Mouse (Mus musculus): ENCODE measurements around the gene Plpp7. TPM values are rescaled to one million over a fixed set of nuclear protein-coding genes. Genes with fewer than 3 reads are reported as not detected.

Plpp7 gene
- polyA plus RNA-seq, 1 experiment from 2014 or later, result 11.3 TPM

GRCm38 (mm10) chr2:32058241-32058640 lies 37.1 kb upstream of the Plpp7 start:
- H3K27me3 ChIP-seq (replicated peaks; ENCODE audit: control insufficient read depth, insufficient read depth, low read length), result no peaks in the 10 kb centered on the region
- no peak overlapping the region for H3K4me2 ChIP-seq (ENCODE audit: low read length)

GRCm38 (mm10) chr2:32058716-32059115 lies 36.6 kb upstream of the Plpp7 start:
- no peaks in the 10 kb centered on the region for H3K4me1 ChIP-seq (ENCODE audit: control insufficient read depth, insufficient read depth, low read length)
- no peak overlapping the region for H3K9ac ChIP-seq (ENCODE audit: low read length)
- H3K4me3 ChIP-seq (ENCODE audit: low read depth, low read length), result no peak overlapping the region
- no peak overlapping the region for H3K27ac ChIP-seq (ENCODE audit: low read depth, low read length)
- 47% methylated on average over 5 of the region's 5 CpGs for WGBS
- no peaks in the 10 kb centered on the region for H3K27me3 ChIP-seq (replicated peaks; ENCODE audit: control insufficient read depth, insufficient read depth, low read length)
- no peak for ATAC-seq
- no peak overlapping the region for H3K4me2 ChIP-seq (ENCODE audit: low read length)
- no peaks in the 10 kb centered on the region for H3K9me3 ChIP-seq (replicated peaks; ENCODE audit: control insufficient read depth, low read length)
- H3K36me3 ChIP-seq (ENCODE audit: control insufficient read depth, insufficient read depth, low read length), result 0 out of 2 replicates have a peak, but pooled peaks cover under 1% of the 10 kb centered on the region
- no peak for DNase-seq (ENCODE audit: low spot score)

More at GRCm38 (mm10) chr2:32058241-32058640, 37.1 kb upstream of the Plpp7 start:
- 0 out of 2 replicates have a peak, but pooled peaks cover 5% of the 10 kb centered on the region for H3K36me3 ChIP-seq (ENCODE audit: control insufficient read depth, insufficient read depth, low read length)
- no peaks in the 10 kb centered on the region for H3K4me1 ChIP-seq (ENCODE audit: control insufficient read depth, insufficient read depth, low read length)
- DNase-seq (ENCODE audit: low spot score), result no peak
- no peak overlapping the region for H3K4me3 ChIP-seq (ENCODE audit: low read depth, low read length)
- WGBS, result 64% methylated on average over 9 of the region's 9 CpGs
- no peak for ATAC-seq
- H3K9ac ChIP-seq (ENCODE audit: low read length), result no peak overlapping the region
- no peak overlapping the region for H3K27ac ChIP-seq (ENCODE audit: low read depth, low read length)
- no peaks in the 10 kb centered on the region for H3K9me3 ChIP-seq (replicated peaks; ENCODE audit: control insufficient read depth, low read length)

- H3K4me3 ChIP-seq (ENCODE audit: low read depth, low read length), result no peak overlapping the region
- WGBS, result 77% methylated on average over 6 of the region's 6 CpGs
- no peak overlapping the region for H3K9ac ChIP-seq (ENCODE audit: low read length)
- H3K4me2 ChIP-seq (ENCODE audit: low read length), result no peak overlapping the region
- H3K9me3 ChIP-seq (replicated peaks; ENCODE audit: control insufficient read depth, low read length), result no peaks in the 10 kb centered on the region
- DNase-seq (ENCODE audit: low spot score) (no peak), ATAC-seq (no peak)
- no peaks in the 10 kb centered on the region for H3K36me3 ChIP-seq (ENCODE audit: control insufficient read depth, insufficient read depth, low read length)
- H3K4me1 ChIP-seq (ENCODE audit: control insufficient read depth, insufficient read depth, low read length), result no peaks in the 10 kb centered on the region
- H3K27ac ChIP-seq (ENCODE audit: low read depth, low read length), result no peak overlapping the region
- H3K27me3 ChIP-seq (replicated peaks; ENCODE audit: control insufficient read depth, insufficient read depth, low read length), result no peaks in the 10 kb centered on the region
Measured at GRCm38 (mm10) chr2:32059613-32060012, 35.7 kb upstream of the Plpp7 start.

GRCm38 (mm10) chr2:32060228-32060805 lies 35.0 kb upstream of the Plpp7 start:
- Histone ChIP-seq H3K27me3 (replicated peaks; ENCODE audit: control insufficient read depth, insufficient read depth, low read length) (no peaks in the 10 kb centered on the region), H3K4me3 (ENCODE audit: low read depth, low read length) (no peak overlapping the region), H3K9ac (ENCODE audit: low read length) (no peak overlapping the region), H3K4me2 (ENCODE audit: low read length) (no peak overlapping the region), H3K4me1 (ENCODE audit: control insufficient read depth, insufficient read depth, low read length) (no peaks in the 10 kb centered on the region), H3K27ac (ENCODE audit: low read depth, low read length) (no peak overlapping the region), H3K36me3 (ENCODE audit: control insufficient read depth, insufficient read depth, low read length) (no peaks in the 10 kb centered on the region), H3K9me3 (replicated peaks; ENCODE audit: control insufficient read depth, low read length) (no peaks in the 10 kb centered on the region)
- DNase-seq (ENCODE audit: low spot score), result no peak
- WGBS, result 73% methylated on average over 6 of the region's 6 CpGs
- no peak for ATAC-seq

- no peaks in the 10 kb centered on the region for H3K27me3 ChIP-seq (replicated peaks; ENCODE audit: control insufficient read depth, insufficient read depth, low read length)
- H3K4me3 ChIP-seq (ENCODE audit: low read depth, low read length), result no peak overlapping the region
- no peak overlapping the region for H3K9ac ChIP-seq (ENCODE audit: low read length)
- H3K36me3 ChIP-seq (ENCODE audit: control insufficient read depth, insufficient read depth, low read length), result no peaks in the 10 kb centered on the region
- no peak overlapping the region for H3K4me2 ChIP-seq (ENCODE audit: low read length)
- DNase-seq (ENCODE audit: low spot score) (no peak), ATAC-seq (no peak)
- no peaks in the 10 kb centered on the region for H3K9me3 ChIP-seq (replicated peaks; ENCODE audit: control insufficient read depth, low read length)
- H3K4me1 ChIP-seq (ENCODE audit: control insufficient read depth, insufficient read depth, low read length), result no peaks in the 10 kb centered on the region
- WGBS, result 68% methylated on average over 2 of the region's 2 CpGs
- H3K27ac ChIP-seq (ENCODE audit: low read depth, low read length), result no peak overlapping the region
Measured at GRCm38 (mm10) chr2:32061189-32061588, 34.1 kb upstream of the Plpp7 start.

- 79% methylated on average over 12 of the region's 12 CpGs for WGBS
- ATAC-seq, result no peak
- Histone ChIP-seq H3K4me2 (ENCODE audit: low read length) (no peak overlapping the region), H3K27me3 (replicated peaks; ENCODE audit: control insufficient read depth, insufficient read depth, low read length) (no peaks in the 10 kb centered on the region), H3K4me1 (ENCODE audit: control insufficient read depth, insufficient read depth, low read length) (no peaks in the 10 kb centered on the region), H3K27ac (ENCODE audit: low read depth, low read length) (no peak overlapping the region), H3K9ac (ENCODE audit: low read length) (no peak overlapping the region), H3K4me3 (ENCODE audit: low read depth, low read length) (no peak overlapping the region), H3K9me3 (replicated peaks; ENCODE audit: control insufficient read depth, low read length) (no peaks in the 10 kb centered on the region), H3K36me3 (ENCODE audit: control insufficient read depth, insufficient read depth, low read length) (no peaks in the 10 kb centered on the region)
- DNase-seq (ENCODE audit: low spot score), result no peak
Measured at GRCm38 (mm10) chr2:32061722-32062505, 33.4 kb upstream of the Plpp7 start.

- no peaks in the 10 kb centered on the region for H3K36me3 ChIP-seq (ENCODE audit: control insufficient read depth, insufficient read depth, low read length)
- no peak overlapping the region for H3K27ac ChIP-seq (ENCODE audit: low read depth, low read length)
- no peak overlapping the region for H3K9ac ChIP-seq (ENCODE audit: low read length)
- no peaks in the 10 kb centered on the region for H3K4me1 ChIP-seq (ENCODE audit: control insufficient read depth, insufficient read depth, low read length)
- 89% methylated on average over 15 of the region's 15 CpGs for WGBS
- no peak for ATAC-seq
- no peak for DNase-seq (ENCODE audit: low spot score)
- no peaks in the 10 kb centered on the region for H3K27me3 ChIP-seq (replicated peaks; ENCODE audit: control insufficient read depth, insufficient read depth, low read length)
- no peak overlapping the region for H3K4me2 ChIP-seq (ENCODE audit: low read length)
- no peaks in the 10 kb centered on the region for H3K9me3 ChIP-seq (replicated peaks; ENCODE audit: control insufficient read depth, low read length)
- no peak overlapping the region for H3K4me3 ChIP-seq (ENCODE audit: low read depth, low read length)
Measured at GRCm38 (mm10) chr2:32062626-32063410, 32.5 kb upstream of the Plpp7 start.

- ATAC-seq, result no peak
Measured at GRCm38 (mm10) chr2:32063451-32064151, 31.7 kb upstream of the Plpp7 start.

More at GRCm38 (mm10) chr2:32063451-32064151, 31.7 kb upstream of the Plpp7 start:
- no peak overlapping the region for H3K9ac ChIP-seq (ENCODE audit: low read length)
- DNase-seq (ENCODE audit: low spot score), result no peak
- H3K27ac ChIP-seq (ENCODE audit: low read depth, low read length), result no peak overlapping the region
- H3K4me2 ChIP-seq (ENCODE audit: low read length), result no peak overlapping the region
- H3K36me3 ChIP-seq (ENCODE audit: control insufficient read depth, insufficient read depth, low read length), result no peaks in the 10 kb centered on the region
- no peaks in the 10 kb centered on the region for H3K9me3 ChIP-seq (replicated peaks; ENCODE audit: control insufficient read depth, low read length)
- H3K4me1 ChIP-seq (ENCODE audit: control insufficient read depth, insufficient read depth, low read length), result no peaks in the 10 kb centered on the region
- H3K4me3 ChIP-seq (ENCODE audit: low read depth, low read length), result no peak overlapping the region
- 84% methylated on average over 7 of the region's 7 CpGs for WGBS
- H3K27me3 ChIP-seq (replicated peaks; ENCODE audit: control insufficient read depth, insufficient read depth, low read length), result no peaks in the 10 kb centered on the region

Data from forebrain, embryonic 14.5 days (tissue).